Mouse (Mus musculus): Measurements from ENCODE around the gene Mecom.
A peak's percentile ranks its signal among the peaks of the same experiment; 100 is the strongest.

Gene Mecom

GRCm38 (mm10) chr3:30019411-30019810, 528.4 kb downstream of the Mecom start:
- DNase-seq (ENCODE audit: low read depth, low spot score), result no peak

GRCm38 (mm10) chr3:30018202-30018601, 529.6 kb downstream of the Mecom start:
- DNase-seq (ENCODE audit: low read depth, low spot score), result no peak

- DNase-seq (ENCODE audit: low read depth, low spot score), result no peak
Measured at GRCm38 (mm10) chr3:30016766-30017165, 531.0 kb downstream of the Mecom start.

- peak; percentile 37 for DNase-seq (ENCODE audit: low read depth, low spot score)
Measured at GRCm38 (mm10) chr3:30014962-30015660, 532.7 kb downstream of the Mecom start.

- no peak for DNase-seq (ENCODE audit: low read depth, low spot score)
Measured at GRCm38 (mm10) chr3:30014279-30014678, 533.5 kb downstream of the Mecom start.

GRCm38 (mm10) chr3:30013416-30013815, 534.4 kb downstream of the Mecom start:
- no peak for DNase-seq (ENCODE audit: low read depth, low spot score)

- peak; percentile 57 for DNase-seq (ENCODE audit: low read depth, low spot score)
Measured at GRCm38 (mm10) chr3:30012666-30013365, 535.0 kb downstream of the Mecom start.

- DNase-seq (ENCODE audit: low read depth, low spot score), result peak; percentile 82
Measured at GRCm38 (mm10) chr3:30012150-30012549, 535.7 kb downstream of the Mecom start.

- DNase-seq (ENCODE audit: low read depth, low spot score), result no peak
Measured at GRCm38 (mm10) chr3:30011712-30012111, 536.1 kb downstream of the Mecom start.

- DNase-seq (ENCODE audit: low read depth, low spot score), result no peak
Measured at GRCm38 (mm10) chr3:30010889-30011288, 536.9 kb downstream of the Mecom start.

GRCm38 (mm10) chr3:30009596-30009995, 538.2 kb downstream of the Mecom start:
- DNase-seq (ENCODE audit: low read depth, low spot score), result no peak

GRCm38 (mm10) chr3:30004888-30005405, 542.9 kb downstream of the Mecom start:
- DNase-seq (ENCODE audit: low read depth, low spot score), result no peak

GRCm38 (mm10) chr3:30000260-30000659, 547.5 kb downstream of the Mecom start:
- DNase-seq (ENCODE audit: low read depth, low spot score), result no peak

- DNase-seq (ENCODE audit: low read depth, low spot score), result no peak
Measured at GRCm38 (mm10) chr3:29999035-29999434, 548.8 kb downstream of the Mecom start.

- no peak for DNase-seq (ENCODE audit: low read depth, low spot score)
Measured at GRCm38 (mm10) chr3:29997068-29997467, 550.7 kb downstream of the Mecom start.

GRCm38 (mm10) chr3:29993346-29993745, 554.5 kb downstream of the Mecom start:
- no peak for DNase-seq (ENCODE audit: low read depth, low spot score)

- no peak for DNase-seq (ENCODE audit: low read depth, low spot score)
Measured at GRCm38 (mm10) chr3:29991523-29991922, 556.3 kb downstream of the Mecom start.

GRCm38 (mm10) chr3:29984431-29984830, 563.4 kb downstream of the Mecom start:
- no peak for DNase-seq (ENCODE audit: low read depth, low spot score)

- DNase-seq (ENCODE audit: low read depth, low spot score), result peak; percentile 4
Measured at GRCm38 (mm10) chr3:29981259-29981910, 566.4 kb downstream of the Mecom start.

- DNase-seq (ENCODE audit: low read depth, low spot score), result no peak
Measured at GRCm38 (mm10) chr3:29980531-29980930, 567.3 kb downstream of the Mecom start.

GRCm38 (mm10) chr3:29976580-29976979, 571.2 kb downstream of the Mecom start:
- no peak for DNase-seq (ENCODE audit: low read depth, low spot score)

- DNase-seq (ENCODE audit: low read depth, low spot score), result no peak
Measured at GRCm38 (mm10) chr3:29968433-29968949, 579.3 kb downstream of the Mecom start.
